Mouse (Mus musculus) embryonic fibroblast, embryonic 13.5 days (primary cell): Measurements from ENCODE around the gene Myl4. TPM values are rescaled to one million over a fixed set of nuclear protein-coding genes. Genes with fewer than 3 reads are reported as not detected.

Experiments used
- H3K27ac ChIP-seq: 2 replicates; pipeline ENCODE4 v1.5.1; 2012; ENCODE audit warnings: low read length, control low read depth, inconsistent platforms; ENCODE audit not compliant: insufficient read depth
- H3K4me1 ChIP-seq: 2 replicates; pipeline ENCODE4 v1.6.1; 2011; ENCODE audit warnings: low read length; ENCODE audit not compliant: control insufficient read depth, insufficient read depth
- H3K4me3 ChIP-seq: 2 replicates; pipeline ENCODE4 v1.5.1; 2011; ENCODE audit warnings: mild to moderate bottlenecking, control low read depth, low read length; ENCODE audit not compliant: insufficient read depth
- CTCF ChIP-seq: IDR thresholded peaks from 2 replicates; pipeline ENCODE4 v1.5.1; 2011; ENCODE audit warnings: mild to moderate bottlenecking, control low read depth, low read length, moderate library complexity, borderline replicate concordance; ENCODE audit not compliant: insufficient read depth
- POLR2A ChIP-seq: IDR thresholded peaks from 2 replicates; pipeline ENCODE4 v1.6.1; 2011; ENCODE audit warnings: low read depth, mild to moderate bottlenecking, control low read depth, low read length, moderate library complexity
- polyA plus RNA-seq: library from polyadenylated mRNA; stranded (reverse); fragments of >200 nt; gene quantifications from 2 replicates; pipeline ENCODE4 v1.2.4, GENCODE M21; 2011; ENCODE audit warnings: low read depth; ENCODE audit not compliant: missing spikeins, insufficient read length

Gene Myl4
- polyA plus RNA-seq, 1 experiment, result 2.7 TPM

GRCm38 (mm10) chr11:104613551-104613950, 63.1 kb downstream of the Myl4 start:
- TF ChIP-seq CTCF (no peak), POLR2A (no peak)
- Histone ChIP-seq H3K27ac (peak overlapping the region; percentile 25; the same call in 1 of the 2 replicates), H3K4me3 (no peak overlapping the region), H3K4me1 (peaks cover 20% of the 10 kb centered on the region)

- H3K4me3 ChIP-seq, result no peak overlapping the region
- TF ChIP-seq CTCF (no peak), POLR2A (no peak)
- H3K27ac ChIP-seq, result peak overlapping the region; percentile 25
- peaks cover 22% of the 10 kb centered on the region for H3K4me1 ChIP-seq
Observed at GRCm38 (mm10) chr11:104614130-104614529, 63.7 kb downstream of the Myl4 start.

GRCm38 (mm10) chr11:104616182-104616581, 65.7 kb downstream of the Myl4 start:
- no peak overlapping the region for H3K27ac ChIP-seq
- peaks cover 25% of the 10 kb centered on the region for H3K4me1 ChIP-seq
- TF ChIP-seq POLR2A, result no peak
- no peak for TF ChIP-seq CTCF
- H3K4me3 ChIP-seq, result no peak overlapping the region

- Histone ChIP-seq H3K27ac (no peak overlapping the region), H3K4me1 (peaks cover 31% of the 10 kb centered on the region), H3K4me3 (no peak overlapping the region)
- TF ChIP-seq POLR2A (no peak), CTCF (no peak)
Observed at GRCm38 (mm10) chr11:104618638-104619076, 68.2 kb downstream of the Myl4 start.

- Histone ChIP-seq H3K4me1 (peaks cover 28% of the 10 kb centered on the region), H3K4me3 (no peak overlapping the region), H3K27ac (peak overlapping the region; percentile 30)
- TF ChIP-seq POLR2A, result no peak
- no peak for TF ChIP-seq CTCF
Observed at GRCm38 (mm10) chr11:104619084-104620022, 68.9 kb downstream of the Myl4 start.

- no peak overlapping the region for H3K4me3 ChIP-seq
- peaks cover 25% of the 10 kb centered on the region for H3K4me1 ChIP-seq
- TF ChIP-seq CTCF, result no peak
- H3K27ac ChIP-seq, result no peak overlapping the region
Observed at GRCm38 (mm10) chr11:104622040-104622962, 71.8 kb downstream of the Myl4 start.

GRCm38 (mm10) chr11:104624791-104625391, 74.4 kb downstream of the Myl4 start:
- Histone ChIP-seq H3K4me1 (peaks cover 19% of the 10 kb centered on the region), H3K4me3 (no peak overlapping the region), H3K27ac (peak overlapping the region; percentile 91)
- TF ChIP-seq CTCF, result no peak
- TF ChIP-seq POLR2A, result peak; percentile 36; the same call in 1 of the 2 replicates

- Histone ChIP-seq H3K4me1 (peaks cover 19% of the 10 kb centered on the region), H3K27ac (peak overlapping the region; percentile 91), H3K4me3 (no peak overlapping the region)
- TF ChIP-seq CTCF, result no peak
- peak; percentile 18; the same call in 1 of the 2 replicates for TF ChIP-seq POLR2A
Observed at GRCm38 (mm10) chr11:104625453-104626402, 75.3 kb downstream of the Myl4 start.
